In genomic region chr11:79085059-79085458, GRCm38 (mm10) we compare ENCODE assay signal across 32 mouse cellular contexts.
DNase-seq lines count a peak whose midpoint lies in the region; ATAC-seq and TF ChIP-seq lines count a peak whose summit lies in the region.
"Had no signal": no experiment of that assay in that cellular context is flagged by ENCODE, and none has a peak within 500 bp of the region (broad histone marks: within the 10 kb centered on the region; RNA-seq: fewer than 3 reads in every experiment).

No protein-coding gene starts in this region.

- no peaks in the 10 kb centered on the region for H3K27me3 ChIP-seq in forebrain, embryonic 10.5 days (ENCODE audit: poor library complexity, severe bottlenecking)
- H3K27me3 ChIP-seq in forebrain, embryonic 15.5 days, result no peaks in the 10 kb centered on the region
- no peaks in the 10 kb centered on the region for H3K27me3 ChIP-seq in heart, embryonic 13.5 days (replicated peaks)
- H3K27me3 ChIP-seq: CH12.LX; forebrain, embryonic 12.5 days; hindbrain, embryonic 15.5 days; lung, embryonic 15.5 days; midbrain, embryonic 12.5 days; neural tube, embryonic 13.5 days had no signal

- peaks cover 42% of the 10 kb centered on the region for H3K4me1 ChIP-seq in forebrain, embryonic 10.5 days
- H3K4me1 ChIP-seq in forebrain, embryonic 15.5 days, result peaks cover 10% of the 10 kb centered on the region; the same call in 1 of the 2 replicates
- peaks cover 87% of the 10 kb centered on the region for H3K4me1 ChIP-seq in heart, embryonic 13.5 days
- peaks cover 40% of the 10 kb centered on the region for H3K4me1 ChIP-seq in lung, adult 2 months (ENCODE audit: control insufficient read depth, insufficient read depth, low read length)

- no peak for DNase-seq in forebrain, embryonic 10.5 days (ENCODE audit: extremely low spot score, low spot score)
- DNase-seq in heart, postnatal 14 days, result no peak
- no peak for DNase-seq in layer of hippocampus, adult 2 months (ENCODE audit: low spot score in 2 of 2)
- no peak for DNase-seq in layer of hippocampus, postnatal 14 days (ENCODE audit: low spot score in 2 of 2)
- DNase-seq in lung, postnatal 36 days, result peak; percentile 48
- DNase-seq in lung, adult 2 months, result no peak
- DNase-seq: adrenal gland, adult 2 months; adrenal gland, postnatal 36 days; cerebellum, adult 2 months; cerebellum, postnatal 14 days; gastrocnemius, postnatal 25 days; heart, adult 18-20 months; kidney, adult 2 months; kidney, postnatal 36 days; layer of hippocampus, postnatal 36 days; left cerebral cortex, postnatal 4 days; liver, embryonic 13.5 days; right cerebral cortex, postnatal 4 days; thymus, adult 2 months; thymus, postnatal 36 days had no signal

- H3K9me3 ChIP-seq in forebrain, embryonic 10.5 days, result no peaks in the 10 kb centered on the region
- no peaks in the 10 kb centered on the region for H3K9me3 ChIP-seq in forebrain, embryonic 15.5 days
- no peaks in the 10 kb centered on the region for H3K9me3 ChIP-seq in heart, embryonic 13.5 days
- H3K9me3 ChIP-seq: forebrain, embryonic 12.5 days; hindbrain, embryonic 10.5 days; hindbrain, embryonic 15.5 days; liver, embryonic 13.5 days; lung, embryonic 15.5 days; midbrain, embryonic 12.5 days; neural tube, embryonic 13.5 days had no signal

- H3K27ac ChIP-seq in forebrain, embryonic 10.5 days, result 0 out of 2 replicates have a peak overlapping the region, but pooled peaks have one; percentile 44
- H3K27ac ChIP-seq in forebrain, embryonic 15.5 days (replicated peaks), result no peak overlapping the region
- peak overlapping the region; percentile 46; the same call in 1 of the 2 replicates for H3K27ac ChIP-seq in heart, embryonic 13.5 days (replicated peaks)
- peak overlapping the region; percentile 80 for H3K27ac ChIP-seq in layer of hippocampus, adult 2 months
- H3K27ac ChIP-seq: forebrain, embryonic 12.5 days; hindbrain, embryonic 10.5 days; hindbrain, embryonic 15.5 days; liver, embryonic 13.5 days; lung, embryonic 15.5 days; midbrain, embryonic 12.5 days; neural tube, embryonic 13.5 days had no signal

- H3K4me3 ChIP-seq in forebrain, embryonic 10.5 days, result no peak overlapping the region
- no peak overlapping the region for H3K4me3 ChIP-seq in forebrain, embryonic 15.5 days
- H3K4me3 ChIP-seq in heart, embryonic 13.5 days, result no peak overlapping the region
- no peak overlapping the region for H3K4me3 ChIP-seq in layer of hippocampus, adult 2 months
- H3K4me3 ChIP-seq in lung, adult 2 months (replicated peaks; ENCODE audit: extremely low read depth, low read depth, low read length), result no peak overlapping the region
- H3K4me3 ChIP-seq: erythroblast, embryonic 14.5 days; forebrain, embryonic 12.5 days; hindbrain, embryonic 10.5 days; hindbrain, embryonic 15.5 days; liver, embryonic 13.5 days; lung, embryonic 15.5 days; midbrain, embryonic 12.5 days; neural tube, embryonic 13.5 days had no signal

- 83% methylated on average over 5 of the region's 5 CpGs for WGBS in forebrain, embryonic 10.5 days
- 81% methylated on average over 5 of the region's 5 CpGs for WGBS in forebrain, embryonic 15.5 days
- WGBS in heart, embryonic 13.5 days, result 26% methylated on average over 5 of the region's 5 CpGs
- WGBS in lung, adult 2 months, result 52% methylated on average over 5 of the region's 5 CpGs

- intact Hi-C loops in heart, postnatal 14 days (cut with DNase I), result no loop called here

- TF ChIP-seq CTCF in layer of hippocampus, adult 2 months (conservative IDR thresholded peaks at IDR 0.05), result no peak
- TF ChIP-seq CTCF in lung, adult 2 months (IDR thresholded peaks at IDR 0.05; ENCODE audit: insufficient read depth, low read length), result no peak

- TF ChIP-seq POLR2A in lung, adult 2 months (IDR thresholded peaks at IDR 0.05; ENCODE audit: borderline replicate concordance, extremely low read depth, low read depth, low read length), result no peak

- H3K36me3 ChIP-seq in forebrain, embryonic 10.5 days (replicated peaks), result no peaks in the 10 kb centered on the region
- no peaks in the 10 kb centered on the region for H3K36me3 ChIP-seq in forebrain, embryonic 15.5 days
- H3K36me3 ChIP-seq in heart, embryonic 13.5 days, result no peaks in the 10 kb centered on the region
- H3K36me3 ChIP-seq: forebrain, embryonic 12.5 days; hindbrain, embryonic 10.5 days; hindbrain, embryonic 15.5 days; liver, embryonic 13.5 days; lung, embryonic 15.5 days; midbrain, embryonic 12.5 days; neural tube, embryonic 13.5 days had no signal

- no peak for ATAC-seq in forebrain, embryonic 15.5 days (replicated peaks)
- ATAC-seq in heart, embryonic 13.5 days (ENCODE audit: extremely low read depth, insufficient number of reproducible peaks, low FRiP score, low TSS enrichment), result no peak
- ATAC-seq: activated CD4-positive, CD25-positive, alpha-beta regulatory T cell, adult 4 months; inflammation-experienced regulatory T-cells, adult 6 months had no signal

- no peak overlapping the region for H3K9ac ChIP-seq in forebrain, embryonic 15.5 days (replicated peaks)
- 0 out of 2 replicates have a peak overlapping the region, but pooled peaks have one; percentile 33 for H3K9ac ChIP-seq in heart, embryonic 13.5 days
- H3K9ac ChIP-seq: forebrain, embryonic 12.5 days; hindbrain, embryonic 15.5 days; liver, embryonic 13.5 days; lung, embryonic 15.5 days; midbrain, embryonic 12.5 days; neural tube, embryonic 13.5 days had no signal

- H3K4me2 ChIP-seq in forebrain, embryonic 15.5 days (replicated peaks), result no peak overlapping the region
- no peak overlapping the region for H3K4me2 ChIP-seq in heart, embryonic 13.5 days
- H3K4me2 ChIP-seq: forebrain, embryonic 12.5 days; hindbrain, embryonic 15.5 days; liver, embryonic 13.5 days; lung, embryonic 15.5 days; midbrain, embryonic 12.5 days; neural tube, embryonic 13.5 days had no signal
